Mouse (Mus musculus) adrenal gland (tissue): ENCODE results near the gene Cldnd2.

Experiments
- intact Hi-C: fragments of 180-260 bp; cut with DNase I; formaldehyde crosslinking; loops from one replicate; pipeline ENCODE4 v1.15.1; 2025
- microRNA-seq, 2 experiments: library from miRNA; unstranded; fragments of <30 nt; microRNA quantifications; one replicate each; pipeline ENCODE4; 2019

Cldnd2 gene

GRCm38 (mm10) chr7:43488646-43489045 lies 48.1 kb downstream of the Cldnd2 start:
- intact Hi-C loops: no loop called here

- intact Hi-C loops: no loop called here
Observed at GRCm38 (mm10) chr7:43489631-43490125, 49.1 kb downstream of the Cldnd2 start, which contains the start of gene Iglon5. Iglon5 (minus strand) TSS chr7:43490075.

DNA sequence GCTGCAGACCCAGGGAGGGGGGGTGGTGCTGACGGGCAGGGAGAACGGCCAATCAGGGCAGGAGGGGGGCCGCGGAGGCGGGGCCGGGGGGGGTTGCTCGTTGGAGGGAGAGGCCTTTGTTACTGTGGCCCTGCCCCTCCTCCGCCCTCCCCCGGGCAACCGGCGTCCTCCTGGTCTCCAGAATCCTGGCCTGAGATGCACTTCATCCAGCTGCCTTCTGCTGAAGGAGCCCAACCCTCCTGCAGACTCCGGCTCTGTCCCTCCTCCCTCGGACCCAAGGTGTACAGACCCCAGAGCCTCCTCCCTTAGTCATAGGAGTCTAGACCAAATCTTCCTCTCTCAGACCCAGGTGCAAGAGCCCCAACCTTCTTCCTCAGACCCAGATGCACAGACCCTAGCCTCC lies 49.6 kb downstream of the Cldnd2 start:
- intact Hi-C loops: no loop called here

DNA sequence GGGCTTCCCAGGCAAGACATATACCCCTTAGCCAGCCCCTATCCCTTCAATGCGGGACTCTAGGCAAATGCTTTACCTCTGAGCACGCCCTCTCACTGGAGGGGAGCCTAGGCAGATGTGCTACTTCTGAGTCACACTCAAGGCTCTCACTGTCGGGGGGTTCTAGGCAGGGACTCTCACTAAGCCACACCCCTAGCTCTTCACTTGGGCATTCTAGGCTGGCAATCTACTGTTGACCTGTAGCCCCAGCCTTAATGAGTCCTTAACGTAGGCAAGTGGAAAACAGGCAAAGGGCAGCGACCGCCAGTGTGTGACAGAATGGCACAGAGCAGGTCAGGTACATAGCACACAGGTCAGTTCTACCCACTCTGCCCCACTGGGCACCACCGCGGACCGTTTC lies 50.3 kb downstream of the Cldnd2 start:
- intact Hi-C loops: no loop called here

Small RNA genes within 50 kb of the gene (microRNA-seq; reads per million reads assigned to microRNA genes)
- gene Mir7051: 0.80 to 0.99 reads per million in 2 experiments
